Mouse (Mus musculus): ENCODE measurements at regions not wholly inside any gene's neighbourhood (a gene's known extent, or its start where the extent isn't known, plus 50 kb on each side); places are given as distances from the start of the nearest gene placed in this dataset.

GRCm38 (mm10) chr1:57489588-57489987 is 82.7 kb upstream of the Tyw5 start:
- TF ChIP-seq POLR2A (IDR thresholded peaks at IDR 0.05; ENCODE audit: borderline replicate concordance, extremely low read depth, low read depth, low read length) (no peak), CTCF (IDR thresholded peaks at IDR 0.05; ENCODE audit: insufficient read depth, low read length) (no peak)
